Mouse (Mus musculus): ENCODE measurements around the gene Rep15.

GRCm38 (mm10) chr6:147062034-147062433 lies 29.6 kb downstream of the Rep15 start:
- no peak for TF ChIP-seq CTCF (IDR thresholded peaks at IDR 0.05; ENCODE audit: low read depth, low read length)
- no peak for TF ChIP-seq POLR2A (IDR thresholded peaks at IDR 0.05; ENCODE audit: insufficient read depth, low read length)
- TF ChIP-seq EP300 (IDR thresholded peaks at IDR 0.05; ENCODE audit: insufficient read depth, low read depth, low read length) = no peak
